Mouse (Mus musculus): Measurements from ENCODE around the gene Smarcd2. TPM values are rescaled to one million over a fixed set of nuclear protein-coding genes. Genes with fewer than 3 reads are reported as not detected.

The Smarcd2 gene
- polyA plus RNA-seq (2012; fragmentation: generic; extraction: Trizol), result 42.9 TPM

DNA sequence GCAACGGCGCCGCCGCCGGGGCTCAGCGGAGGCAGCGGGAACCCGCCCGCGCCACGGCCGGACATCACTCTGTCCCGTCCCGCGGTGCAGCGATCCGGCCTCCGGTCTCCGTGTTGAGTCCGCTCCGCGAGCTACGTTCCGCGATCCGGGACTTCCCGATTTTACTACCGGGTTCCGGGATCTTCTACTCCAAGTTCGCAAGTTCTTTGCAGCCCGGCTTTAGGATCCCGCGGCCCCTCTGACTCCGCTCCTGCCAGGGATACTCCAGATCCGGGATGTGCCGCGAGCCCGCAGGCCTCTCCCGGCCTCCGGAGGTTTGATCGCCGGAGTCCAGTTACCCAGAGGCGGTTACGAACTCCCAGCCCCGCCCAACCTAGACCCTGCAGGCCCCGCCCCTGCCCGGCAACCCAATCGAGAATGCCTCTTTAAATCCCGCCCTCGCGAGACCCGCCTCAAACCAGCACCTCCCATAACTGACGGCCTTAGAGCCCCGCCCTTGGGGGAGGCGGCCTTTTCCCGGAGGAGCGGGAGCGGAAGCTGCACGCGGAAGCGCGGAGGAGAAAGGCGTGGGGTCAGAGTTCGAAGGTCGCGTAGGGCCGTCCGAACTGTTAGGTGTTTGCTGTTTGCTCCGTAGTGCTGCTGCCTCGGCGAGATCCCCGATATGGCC is at the start of gene Smarcd2:
Smarcd2 (minus strand) TSS at position 329 of the 667 bp plus-strand sequence.
- peak within 1 kb of the TSS; percentile 60 for H3K4me3 ChIP-seq
- no peaks in the 10 kb centered on the region for H3K27me3 ChIP-seq (ENCODE audit: control insufficient read depth, insufficient read depth, insufficient read length)
- no peaks in the 10 kb centered on the region for H3K36me3 ChIP-seq (ENCODE audit: control insufficient read depth, insufficient read depth)
- H3K4me2 ChIP-seq (ENCODE audit: low read depth), result peak within 1 kb of the TSS; percentile 87
- H3K79me2 ChIP-seq (ENCODE audit: control insufficient read depth, insufficient read depth), result peaks cover 36% of the 10 kb centered on the region
- TF ChIP-seq POLR2A (IDR thresholded peaks at IDR 0.05; ENCODE audit: insufficient read length, low read depth) (peak; percentile 85), MYOG (IDR thresholded peaks at IDR 0.05; ENCODE audit: control insufficient read depth in 1 of 3, insufficient read depth in 1 of 3, insufficient read length in 2 of 3, low read depth in 2 of 3) (peak in 1 of 3 experiments; percentile 10), POLR2AphosphoS2 (IDR thresholded peaks at IDR 0.05; ENCODE audit: insufficient read length, low read depth) (peak; percentile 86), E2F4 (IDR thresholded peaks at IDR 0.05; ENCODE audit: insufficient read depth) (peak; percentile 27), REST (IDR thresholded peaks at IDR 0.05; ENCODE audit: insufficient read depth, insufficient read length) (no peak)
- H3ac ChIP-seq (ENCODE audit: control insufficient read depth, insufficient read length), result peak within 1 kb of the TSS; percentile 88

- H3K27me3 ChIP-seq (ENCODE audit: control insufficient read depth, insufficient read depth, insufficient read length), result peaks cover 63% of the 10 kb centered on the region
- no peaks in the 10 kb centered on the region for H3K36me3 ChIP-seq (ENCODE audit: control insufficient read depth, insufficient read depth)
- no peak overlapping the region for H3K4me3 ChIP-seq
- H3ac ChIP-seq (ENCODE audit: control insufficient read depth, insufficient read length), result no peak overlapping the region
- H3K79me2 ChIP-seq (ENCODE audit: control insufficient read depth, insufficient read depth), result no peaks in the 10 kb centered on the region
- no peak overlapping the region for H3K4me2 ChIP-seq (ENCODE audit: low read depth)
- no peak for TF ChIP-seq MYOG (IDR thresholded peaks at IDR 0.05; ENCODE audit: control insufficient read depth in 1 of 3, insufficient read depth in 1 of 3, insufficient read length in 2 of 3, low read depth in 2 of 3)
- no peak for TF ChIP-seq E2F4 (IDR thresholded peaks at IDR 0.05; ENCODE audit: insufficient read depth)
These were observed 45.9 kb upstream of the Smarcd2 start for GRCm38 (mm10) chr11:106318406-106319366.

GRCm38 (mm10) chr11:106317801-106318200 is 45.0 kb upstream of the Smarcd2 start:
- Histone ChIP-seq H3K79me2 (ENCODE audit: control insufficient read depth, insufficient read depth) (no peaks in the 10 kb centered on the region), H3K27me3 (ENCODE audit: control insufficient read depth, insufficient read depth, insufficient read length) (peaks cover 68% of the 10 kb centered on the region), H3K36me3 (ENCODE audit: control insufficient read depth, insufficient read depth) (no peaks in the 10 kb centered on the region), H3K4me2 (ENCODE audit: low read depth) (no peak overlapping the region), H3ac (ENCODE audit: control insufficient read depth, insufficient read length) (no peak overlapping the region), H3K4me3 (no peak overlapping the region)
- TF ChIP-seq REST (IDR thresholded peaks at IDR 0.05; ENCODE audit: insufficient read depth, insufficient read length) (no peak), MYOD1 (IDR thresholded peaks at IDR 0.05; ENCODE audit: control insufficient read depth in 1 of 3, insufficient read length in 2 of 3, low read depth in 2 of 3) (no peak), USF1 (IDR thresholded peaks at IDR 0.05; ENCODE audit: low read depth) (no peak), POLR2AphosphoS2 (IDR thresholded peaks at IDR 0.05; ENCODE audit: insufficient read length, low read depth) (no peak), TCF12 (IDR thresholded peaks at IDR 0.05; ENCODE audit: insufficient read depth, poor library complexity, severe bottlenecking) (no peak), MYOG (IDR thresholded peaks at IDR 0.05; ENCODE audit: control insufficient read depth in 1 of 3, insufficient read depth in 1 of 3, insufficient read length in 2 of 3, low read depth in 2 of 3) (no peak), POLR2A (IDR thresholded peaks at IDR 0.05; ENCODE audit: insufficient read length, low read depth) (no peak), E2F4 (IDR thresholded peaks at IDR 0.05; ENCODE audit: insufficient read depth) (no peak), CEBPB (IDR thresholded peaks at IDR 0.05; ENCODE audit: insufficient read depth, poor library complexity, severe bottlenecking) (no peak), SRF (IDR thresholded peaks at IDR 0.05; ENCODE audit: control insufficient read depth, insufficient read length, low read depth) (no peak), MAX (IDR thresholded peaks at IDR 0.05; ENCODE audit: low read depth) (no peak), TCF3 (IDR thresholded peaks at IDR 0.05; ENCODE audit: insufficient read length, low read depth) (no peak)

- no peak for TF ChIP-seq SRF (IDR thresholded peaks at IDR 0.05; ENCODE audit: control insufficient read depth, insufficient read length, low read depth)
- TF ChIP-seq CEBPB (IDR thresholded peaks at IDR 0.05; ENCODE audit: insufficient read depth, poor library complexity, severe bottlenecking), result no peak
- no peak for TF ChIP-seq MAX (IDR thresholded peaks at IDR 0.05; ENCODE audit: low read depth)
- no peak for TF ChIP-seq USF1 (IDR thresholded peaks at IDR 0.05; ENCODE audit: low read depth)
- TF ChIP-seq POLR2AphosphoS2 (IDR thresholded peaks at IDR 0.05; ENCODE audit: insufficient read length, low read depth), result no peak
- no peak for TF ChIP-seq MYOD1 (IDR thresholded peaks at IDR 0.05; ENCODE audit: control insufficient read depth in 1 of 3, insufficient read length in 2 of 3, low read depth in 2 of 3)
- TF ChIP-seq POLR2A (IDR thresholded peaks at IDR 0.05; ENCODE audit: insufficient read length, low read depth), result no peak
- TF ChIP-seq MYOG (IDR thresholded peaks at IDR 0.05; ENCODE audit: control insufficient read depth in 1 of 3, insufficient read depth in 1 of 3, insufficient read length in 2 of 3, low read depth in 2 of 3), result no peak
- no peak for TF ChIP-seq TCF3 (IDR thresholded peaks at IDR 0.05; ENCODE audit: insufficient read length, low read depth)
- H3K79me2 ChIP-seq (ENCODE audit: control insufficient read depth, insufficient read depth), result no peaks in the 10 kb centered on the region
- no peak overlapping the region for H3K4me2 ChIP-seq (ENCODE audit: low read depth)
- H3K36me3 ChIP-seq (ENCODE audit: control insufficient read depth, insufficient read depth), result no peaks in the 10 kb centered on the region
- H3K27me3 ChIP-seq (ENCODE audit: control insufficient read depth, insufficient read depth, insufficient read length), result peaks cover 71% of the 10 kb centered on the region
- H3ac ChIP-seq (ENCODE audit: control insufficient read depth, insufficient read length), result no peak overlapping the region
- H3K4me3 ChIP-seq, result no peak overlapping the region
These were observed 43.6 kb upstream of the Smarcd2 start for GRCm38 (mm10) chr11:106316416-106316815.
